Mouse (Mus musculus) erythroblast, embryonic 14.5 days (primary cell): ENCODE data around the gene Amt. TPM values are rescaled to one million over a fixed set of nuclear protein-coding genes. Genes with fewer than 3 reads are reported as not detected.

Experiments used
- H3K27me3 ChIP-seq: 2 replicates; pipeline ENCODE4 v1.6.1; 2012; ENCODE audit warnings: inconsistent platforms; ENCODE audit not compliant: control insufficient read depth
- H3K36me3 ChIP-seq: 2 replicates; pipeline ENCODE4 v1.6.1; 2012; ENCODE audit warnings: mild to moderate bottlenecking, inconsistent platforms; ENCODE audit not compliant: control insufficient read depth
- H3K4me1 ChIP-seq: 2 replicates; pipeline ENCODE4 v1.6.1; 2012; ENCODE audit warnings: inconsistent platforms; ENCODE audit not compliant: control insufficient read depth
- H3K4me3 ChIP-seq: replicated peaks from 2 replicates; pipeline ENCODE3; 2012; ENCODE audit warnings: moderate library complexity, mild to moderate bottlenecking, inconsistent platforms
- H3K9me3 ChIP-seq: 2 replicates; pipeline ENCODE4 v1.6.1; 2012; ENCODE audit warnings: low read length, inconsistent platforms, mixed read lengths; ENCODE audit not compliant: control insufficient read depth
- GATA1 ChIP-seq: IDR thresholded peaks from 2 replicates; pipeline ENCODE4 v1.6.1; 2012; ENCODE audit warnings: low read length, inconsistent platforms, mixed read lengths
- TAL1 ChIP-seq: IDR thresholded peaks from 3 replicates; pipeline ENCODE4 v1.6.1; 2012; ENCODE audit warnings: low read length, inconsistent platforms, mixed read lengths
- polyA plus RNA-seq: library from polyadenylated mRNA; stranded (reverse); fragments of >175 nt; gene quantifications from 2 replicates; pipeline ENCODE4 v1.2.3, GENCODE M21; 2012

Gene Amt
- polyA plus RNA-seq, 1 experiment = not detected

DNA sequence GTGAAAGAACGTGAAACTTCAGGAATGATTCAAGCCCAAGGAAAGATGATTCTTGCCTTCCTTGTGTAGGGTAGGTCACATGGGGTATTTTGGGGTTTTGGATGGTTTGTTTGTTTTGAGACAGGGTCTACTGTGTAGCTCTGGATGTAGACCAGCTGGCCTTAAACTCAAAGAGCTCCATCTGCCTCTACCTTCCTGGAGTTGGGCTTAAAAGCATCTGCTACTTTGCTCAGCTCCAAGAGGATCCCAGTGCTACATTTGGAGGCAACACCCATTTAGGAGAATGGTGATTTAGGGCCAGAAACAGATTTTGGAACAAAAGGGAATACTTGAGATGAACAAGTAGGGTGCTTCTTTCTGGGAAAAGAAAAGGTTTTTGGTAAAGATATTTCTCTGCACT lies 28.1 kb downstream of the Amt start:
- TF ChIP-seq TAL1 (no peak), GATA1 (no peak)
- no peak overlapping the region for H3K4me3 ChIP-seq
- H3K36me3 ChIP-seq = peaks cover 97% of the 10 kb centered on the region

DNA sequence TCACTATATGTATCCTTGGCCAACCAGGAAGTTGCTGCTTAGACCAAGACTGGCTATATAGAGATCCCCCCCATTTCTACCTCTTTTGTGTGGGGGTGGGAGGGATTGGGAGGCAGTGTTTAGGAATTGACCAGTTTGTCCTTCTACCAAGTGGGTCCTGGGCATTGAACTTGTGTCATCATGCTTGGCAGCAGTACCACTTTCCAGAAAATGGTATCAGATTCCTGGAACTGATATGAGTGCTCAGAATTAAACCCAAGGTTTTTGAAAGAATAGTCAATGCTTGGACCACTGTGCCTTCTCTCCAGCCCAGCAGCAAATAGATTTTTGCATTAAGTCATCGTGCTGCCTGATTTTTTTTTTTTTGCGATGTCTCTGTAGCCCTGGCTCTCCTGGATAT lies 29.2 kb downstream of the Amt start:
- peaks cover 97% of the 10 kb centered on the region for H3K36me3 ChIP-seq
- H3K9me3 ChIP-seq = peaks cover 6% of the 10 kb centered on the region
- peaks cover 38% of the 10 kb centered on the region for H3K4me1 ChIP-seq
- H3K27me3 ChIP-seq = no peaks in the 10 kb centered on the region
- 0 out of 2 replicates have a peak, but pooled peaks have one; percentile 36 for TF ChIP-seq GATA1
- no peak for TF ChIP-seq TAL1
- no peak overlapping the region for H3K4me3 ChIP-seq

More for the DNA sequence above, 28.1 kb downstream of the Amt start:
- no peaks in the 10 kb centered on the region for H3K27me3 ChIP-seq
- H3K4me1 ChIP-seq = peaks cover 41% of the 10 kb centered on the region
- peaks cover 6% of the 10 kb centered on the region for H3K9me3 ChIP-seq

DNA sequence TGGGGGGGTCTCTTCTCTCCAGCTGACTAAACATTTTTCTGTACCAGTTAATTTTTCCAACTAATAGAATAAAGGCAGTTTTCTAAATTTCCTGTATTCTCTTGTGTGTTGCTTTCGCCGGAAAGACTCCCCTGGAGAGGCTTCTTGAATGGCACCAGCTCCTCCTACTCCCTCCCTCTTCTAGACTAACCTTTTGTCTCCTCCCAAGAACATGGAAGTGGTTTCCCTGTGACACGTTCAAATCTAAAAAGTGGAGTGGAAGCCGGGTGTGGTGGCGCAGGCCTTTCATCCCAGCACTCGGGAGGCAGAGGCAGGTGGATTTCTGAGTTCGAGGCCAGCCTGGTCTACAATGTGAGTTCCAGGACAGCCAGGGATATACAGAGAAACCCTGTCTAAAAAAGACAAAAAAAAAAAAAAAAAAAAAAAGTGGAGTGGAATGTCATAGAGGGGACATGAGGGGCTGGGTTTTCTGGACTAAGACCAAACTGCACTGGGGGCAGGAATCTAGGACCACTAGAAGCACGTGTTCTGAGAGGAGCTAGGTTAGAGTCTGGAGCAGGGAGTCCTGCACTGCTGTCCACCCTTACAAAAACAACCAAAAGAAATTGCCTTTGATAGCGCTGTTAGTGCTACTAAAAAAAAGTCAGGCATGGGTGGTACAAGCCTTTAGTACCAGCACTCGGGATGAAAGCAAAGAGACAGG lies 41.3 kb downstream of the Amt start:
- peaks cover 97% of the 10 kb centered on the region for H3K36me3 ChIP-seq

DNA sequence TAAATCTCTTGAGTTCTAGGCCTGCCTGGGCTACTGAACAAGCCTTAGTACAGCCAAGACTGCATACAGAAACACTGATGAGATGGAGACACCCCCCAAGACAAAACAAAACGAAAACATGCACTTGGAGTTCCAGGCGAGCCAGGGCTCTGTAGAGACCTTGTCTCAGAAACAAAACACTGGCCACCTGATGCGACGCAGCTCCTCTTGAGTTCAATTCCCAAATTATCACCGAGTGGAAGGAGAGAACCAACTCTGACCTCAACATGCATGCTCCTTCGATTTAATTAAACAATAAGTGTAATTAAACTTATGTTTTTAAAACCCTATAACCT lies 41.9 kb downstream of the Amt start:
- Histone ChIP-seq H3K4me1 (peaks cover 54% of the 10 kb centered on the region), H3K36me3 (peaks cover 96% of the 10 kb centered on the region), H3K4me3 (peak overlapping the region; percentile 74), H3K27me3 (no peaks in the 10 kb centered on the region), H3K9me3 (peaks cover 3% of the 10 kb centered on the region; the same call in 1 of the 2 replicates)
- TF ChIP-seq TAL1 (no peak), GATA1 (no peak)

More for the DNA sequence above, 41.3 kb downstream of the Amt start:
- H3K4me3 ChIP-seq = peak overlapping the region; percentile 74
- peaks cover 3% of the 10 kb centered on the region; the same call in 1 of the 2 replicates for H3K9me3 ChIP-seq
- H3K4me1 ChIP-seq = peaks cover 51% of the 10 kb centered on the region
- no peak for TF ChIP-seq GATA1
- TF ChIP-seq TAL1 = no peak
- H3K27me3 ChIP-seq = no peaks in the 10 kb centered on the region

DNA sequence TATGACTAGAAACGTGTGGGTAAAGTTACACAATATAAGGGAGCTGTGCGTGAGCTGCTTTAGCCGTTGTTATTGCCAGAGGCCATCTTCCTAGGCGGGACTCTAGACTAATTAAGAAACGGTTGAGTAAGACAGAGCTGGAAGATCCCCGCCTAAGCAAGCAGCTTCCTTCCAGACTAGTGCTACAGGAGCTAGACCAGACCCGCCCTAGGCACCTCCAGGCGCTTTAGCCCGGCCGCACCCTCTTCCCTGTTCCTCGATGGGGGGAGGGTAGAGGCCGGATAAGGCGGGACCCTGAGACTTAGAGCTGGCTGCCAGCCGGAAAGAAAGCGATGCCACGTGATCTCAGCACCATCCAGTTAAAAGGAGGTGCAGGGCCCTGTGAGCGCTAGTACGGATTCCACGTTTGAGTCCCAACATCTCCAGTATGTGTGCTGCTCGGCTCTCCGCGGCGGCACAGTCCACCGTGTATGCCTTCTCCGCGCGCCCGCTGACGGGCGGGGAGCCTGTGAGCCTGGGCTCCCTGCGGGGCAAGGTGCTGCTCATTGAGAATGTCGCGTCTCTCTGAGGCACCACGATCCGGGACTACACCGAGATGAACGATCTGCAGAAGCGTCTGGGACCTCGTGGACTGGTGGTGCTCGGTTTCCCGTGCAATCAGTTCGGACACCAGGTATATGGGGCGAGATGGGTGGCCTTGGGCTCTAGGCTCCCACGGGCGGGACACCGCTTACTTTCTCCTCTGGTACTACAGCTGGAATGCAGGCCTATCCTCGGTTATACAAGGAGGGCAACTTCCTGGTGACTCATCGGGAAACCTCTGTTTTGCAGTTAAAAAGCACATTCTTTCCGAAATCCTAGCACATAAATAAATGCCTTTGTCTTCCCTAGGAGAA lies 42.5 kb downstream of the Amt start, which contains the start of gene Gpx1:
Gene Gpx1 (plus strand): TSS at position 18 of the 896 bp plus-strand sequence.
- Histone ChIP-seq H3K4me1 (peaks cover 58% of the 10 kb centered on the region), H3K27me3 (no peaks in the 10 kb centered on the region), H3K36me3 (peaks cover 95% of the 10 kb centered on the region), H3K9me3 (peaks cover 3% of the 10 kb centered on the region; the same call in 1 of the 2 replicates), H3K4me3 (peak within 1 kb of the TSS; percentile 74)
- TF ChIP-seq GATA1 (no peak), TAL1 (peak; percentile 27; the same call in 1 of the 3 replicates)

DNA sequence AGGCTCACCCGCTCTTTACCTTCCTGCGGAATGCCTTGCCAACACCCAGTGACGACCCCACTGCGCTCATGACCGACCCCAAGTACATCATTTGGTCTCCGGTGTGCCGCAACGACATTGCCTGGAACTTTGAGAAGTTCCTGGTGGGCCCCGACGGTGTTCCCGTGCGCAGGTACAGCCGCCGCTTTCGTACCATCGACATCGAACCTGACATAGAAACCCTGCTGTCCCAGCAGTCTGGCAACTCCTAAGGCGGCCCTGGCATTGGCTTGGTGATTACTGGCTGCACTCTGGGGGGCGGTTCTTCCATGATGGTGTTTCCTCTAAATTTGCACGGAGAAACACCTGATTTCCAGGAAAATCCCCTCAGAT lies 43.2 kb downstream of the Amt start:
- H3K9me3 ChIP-seq = peaks cover 3% of the 10 kb centered on the region; the same call in 1 of the 2 replicates
- peaks cover 65% of the 10 kb centered on the region for H3K4me1 ChIP-seq
- TF ChIP-seq TAL1 (no peak), GATA1 (no peak)
- H3K27me3 ChIP-seq = no peaks in the 10 kb centered on the region
- peak overlapping the region; percentile 74 for H3K4me3 ChIP-seq
- H3K36me3 ChIP-seq = peaks cover 94% of the 10 kb centered on the region

DNA sequence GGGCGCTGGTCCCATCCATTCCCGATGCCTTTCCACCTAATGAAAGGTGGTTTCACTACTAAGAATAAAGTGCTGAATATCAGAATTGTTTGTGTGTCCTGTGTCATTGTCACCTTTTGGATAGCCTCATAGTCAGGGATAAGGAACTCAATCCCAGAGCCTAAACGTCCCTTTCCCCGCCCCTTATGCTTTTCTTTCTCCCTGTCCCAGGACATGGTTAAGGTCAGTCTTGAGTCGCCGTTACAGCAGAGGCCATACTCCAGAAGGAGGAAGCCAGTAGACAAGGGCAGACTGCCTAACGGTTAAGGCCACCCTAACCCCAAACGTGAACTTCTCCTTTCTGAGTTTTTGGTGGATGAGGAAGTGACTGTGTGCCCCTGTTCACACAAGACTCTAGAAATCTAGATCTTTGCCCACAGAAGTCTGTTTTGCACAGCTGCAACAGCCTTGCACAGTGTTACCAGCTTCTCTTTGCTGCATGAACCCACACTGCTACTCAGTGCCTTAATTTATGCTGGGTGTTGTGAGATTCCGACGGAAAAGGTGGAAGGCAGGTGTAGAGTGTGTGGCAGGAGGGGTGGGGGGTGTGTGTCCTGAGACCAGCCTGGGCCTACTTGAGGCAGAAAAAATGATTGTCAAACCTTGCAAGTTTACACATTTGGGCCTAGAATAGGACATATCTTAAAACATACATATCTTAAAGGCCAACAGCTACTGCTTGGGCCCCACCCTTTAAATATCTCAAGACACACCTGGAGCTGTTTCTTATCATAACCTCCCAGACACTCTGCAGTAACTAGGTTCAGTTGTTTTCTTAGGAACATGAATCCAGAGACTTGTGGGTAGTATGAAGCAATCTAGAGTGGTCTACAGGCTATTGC lies 43.8 kb downstream of the Amt start:
- peaks cover 3% of the 10 kb centered on the region; the same call in 1 of the 2 replicates for H3K9me3 ChIP-seq
- peaks cover 67% of the 10 kb centered on the region for H3K4me1 ChIP-seq
- no peaks in the 10 kb centered on the region for H3K27me3 ChIP-seq
- peaks cover 92% of the 10 kb centered on the region for H3K36me3 ChIP-seq
- peak; percentile 99 for TF ChIP-seq TAL1
- peak; percentile 94 for TF ChIP-seq GATA1
- peak overlapping the region; percentile 74 for H3K4me3 ChIP-seq

DNA sequence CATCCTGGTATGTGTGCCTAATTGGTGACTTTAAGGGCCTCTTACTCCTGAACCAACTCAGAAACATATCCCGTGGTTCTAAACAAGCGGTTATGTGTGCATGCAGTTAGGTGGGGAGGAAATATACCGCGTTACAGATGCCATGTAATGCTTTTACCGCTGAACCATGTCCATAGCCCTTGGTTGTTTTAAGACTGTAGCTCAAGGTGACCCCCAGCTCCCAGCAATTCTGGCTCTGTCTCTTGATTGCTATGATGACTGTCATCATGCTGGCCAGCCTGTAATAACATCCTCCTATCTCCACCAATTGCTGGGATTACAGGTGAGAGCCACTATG lies 44.5 kb downstream of the Amt start:
- H3K36me3 ChIP-seq = peaks cover 88% of the 10 kb centered on the region
- peaks cover 70% of the 10 kb centered on the region for H3K4me1 ChIP-seq
- TF ChIP-seq TAL1 (no peak), GATA1 (no peak)
- H3K27me3 ChIP-seq = no peaks in the 10 kb centered on the region
- H3K9me3 ChIP-seq = peaks cover 3% of the 10 kb centered on the region; the same call in 1 of the 2 replicates
- H3K4me3 ChIP-seq = peak overlapping the region; percentile 74
